Mouse (Mus musculus) kidney, postnatal 10 days (tissue): ENCODE measurements around the gene Arhgef40.

Source experiments
- DNase-seq: peaks from one replicate; pipeline ENCODE4 v3.0.0; 2021; ENCODE audit warnings: mixed read lengths

Arhgef40 gene

GRCm38 (mm10) chr14:52005141-52005540, 20.6 kb downstream of the Arhgef40 start:
- no peak for DNase-seq

DNA sequence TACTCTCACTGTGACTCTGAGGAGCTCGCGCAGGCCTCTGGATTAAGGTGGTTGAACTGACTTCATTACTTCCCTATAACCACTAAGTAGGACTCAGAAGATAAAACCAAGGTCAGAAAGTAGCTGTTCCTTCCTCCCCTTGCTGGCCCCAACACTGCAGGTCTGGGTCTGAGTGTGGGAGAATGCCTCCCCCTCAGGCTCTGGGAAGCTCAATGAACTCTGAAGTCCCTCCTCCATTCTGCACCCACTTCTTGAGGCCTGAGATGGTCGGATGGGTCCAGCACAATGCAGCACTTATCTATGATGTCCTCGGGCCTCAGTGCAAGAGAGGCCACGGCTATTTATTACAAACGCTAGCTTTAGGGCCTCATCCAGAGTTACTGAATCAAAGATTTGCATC, 21.1 kb downstream of the Arhgef40 start:
- DNase-seq: no peak

- DNase-seq: no peak
These were observed 21.7 kb downstream of the Arhgef40 start for GRCm38 (mm10) chr14:52006241-52006640.

- no peak for DNase-seq
These were observed 22.3 kb downstream of the Arhgef40 start for GRCm38 (mm10) chr14:52006771-52007170.

- DNase-seq: peak; percentile 94
These were observed 24.0 kb downstream of the Arhgef40 start for GRCm38 (mm10) chr14:52008321-52009203.

GRCm38 (mm10) chr14:52009361-52009760, 24.8 kb downstream of the Arhgef40 start:
- no peak for DNase-seq

DNA sequence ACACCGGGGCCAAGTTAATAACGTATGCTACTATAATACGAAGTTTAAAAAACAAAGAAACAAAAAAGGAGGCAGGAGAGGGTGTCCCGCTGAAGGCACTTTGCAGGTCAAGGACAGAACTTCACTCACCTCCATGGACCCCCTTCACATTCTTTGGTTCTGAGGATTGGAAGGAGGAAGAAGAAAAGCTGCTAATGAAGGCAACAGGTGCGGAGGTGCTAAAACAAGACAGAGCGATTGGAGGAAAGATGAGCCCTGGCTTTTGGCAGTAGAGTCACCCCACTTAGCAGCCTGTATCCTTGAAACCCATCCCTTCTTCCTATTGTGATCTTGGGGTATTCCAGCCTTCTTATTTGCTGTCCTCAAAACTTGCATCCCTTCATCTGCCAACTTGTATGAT, 25.3 kb downstream of the Arhgef40 start:
- no peak for DNase-seq

GRCm38 (mm10) chr14:52010446-52011111, 26.1 kb downstream of the Arhgef40 start:
- peak; percentile 82 for DNase-seq

DNA sequence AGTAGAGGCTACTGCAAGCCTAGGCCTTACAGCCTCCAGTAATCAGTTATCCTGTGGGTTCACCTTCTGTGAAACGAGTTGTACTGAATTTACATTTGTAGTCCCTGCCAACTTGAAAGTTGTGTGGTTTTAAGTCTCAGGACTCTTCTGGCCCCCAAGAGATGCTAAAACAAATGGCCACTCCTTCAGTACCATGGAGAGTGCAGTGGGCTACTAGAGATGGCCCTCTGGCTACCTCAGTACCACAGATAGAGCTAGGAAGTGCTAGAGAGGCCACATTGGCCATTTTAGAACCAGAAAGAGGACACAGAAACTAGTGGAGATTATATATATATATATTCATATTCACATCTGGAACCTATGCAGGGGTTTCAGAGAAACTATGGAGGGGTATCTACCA, 27.2 kb downstream of the Arhgef40 start:
- DNase-seq: no peak

DNA sequence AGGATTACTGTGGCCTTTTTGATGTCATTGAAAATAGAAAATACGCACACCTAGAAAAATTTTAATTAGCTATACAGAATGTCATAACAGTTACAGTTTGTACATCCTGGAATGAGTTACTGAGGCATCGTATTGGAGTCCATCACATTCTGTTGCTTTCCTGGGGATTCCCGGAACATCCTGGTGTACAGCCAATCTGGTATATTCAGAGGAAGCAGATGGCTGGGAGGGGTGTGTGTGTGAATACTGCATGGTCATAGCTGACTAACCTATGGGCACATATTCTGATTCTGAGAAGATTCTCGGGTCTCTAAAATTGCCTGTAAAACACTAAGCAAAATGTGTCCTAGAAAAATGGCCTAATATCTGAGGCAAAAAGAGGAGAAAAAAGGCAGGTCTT, 27.6 kb downstream of the Arhgef40 start:
- no peak for DNase-seq

DNA sequence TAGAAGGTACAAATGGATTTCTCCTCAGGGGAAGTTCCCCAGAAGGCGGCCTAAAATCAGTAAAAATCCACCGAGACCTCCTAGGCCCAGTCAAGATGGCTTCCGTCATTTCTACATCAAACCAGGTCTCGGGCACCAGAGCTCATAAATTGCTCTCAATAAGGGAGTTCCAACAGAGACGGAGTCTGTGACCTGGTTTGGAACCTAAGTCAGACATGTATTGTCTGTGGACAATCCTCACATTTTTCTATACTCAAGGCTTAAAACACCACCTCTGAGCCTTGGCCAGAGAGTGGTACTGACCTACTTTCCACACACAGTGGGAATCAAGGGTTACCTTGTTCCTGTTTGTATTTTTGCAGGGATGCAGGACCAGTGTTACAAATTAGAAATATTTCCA, 28.0 kb downstream of the Arhgef40 start:
- no peak for DNase-seq

- DNase-seq: no peak
These were observed 28.6 kb downstream of the Arhgef40 start for GRCm38 (mm10) chr14:52013021-52013610.

GRCm38 (mm10) chr14:52013771-52014219, 29.3 kb downstream of the Arhgef40 start:
- peak; percentile 70 for DNase-seq

GRCm38 (mm10) chr14:52014271-52014760, 29.8 kb downstream of the Arhgef40 start:
- no peak for DNase-seq

DNA sequence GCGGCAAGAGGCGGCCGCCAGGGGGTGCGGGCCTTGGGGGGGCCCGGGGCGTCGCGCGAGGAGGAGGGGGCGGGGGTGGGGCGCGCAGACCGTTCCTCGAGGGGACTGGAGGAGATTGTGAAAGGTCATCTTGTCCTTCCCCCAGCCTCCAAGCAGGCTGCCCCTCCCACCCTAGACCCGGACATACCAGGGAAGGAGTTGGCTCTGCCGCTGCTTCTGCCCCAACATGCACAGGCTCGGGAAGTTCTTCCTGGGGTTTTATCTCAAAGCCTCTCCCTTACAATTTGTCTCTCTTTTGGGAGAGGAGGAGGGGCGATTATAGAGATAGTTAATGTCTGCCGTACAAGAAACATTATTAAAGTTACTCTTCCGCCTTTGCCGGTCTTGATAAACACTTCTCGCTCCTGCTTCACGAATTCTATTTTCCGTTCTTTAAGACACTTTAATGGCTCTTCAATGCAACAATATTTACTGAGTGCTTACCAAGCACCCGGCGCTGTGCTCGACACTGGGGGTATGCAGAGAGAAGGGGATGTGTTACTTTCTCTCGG, 30.3 kb downstream of the Arhgef40 start:
- DNase-seq: peak; percentile 81

DNA sequence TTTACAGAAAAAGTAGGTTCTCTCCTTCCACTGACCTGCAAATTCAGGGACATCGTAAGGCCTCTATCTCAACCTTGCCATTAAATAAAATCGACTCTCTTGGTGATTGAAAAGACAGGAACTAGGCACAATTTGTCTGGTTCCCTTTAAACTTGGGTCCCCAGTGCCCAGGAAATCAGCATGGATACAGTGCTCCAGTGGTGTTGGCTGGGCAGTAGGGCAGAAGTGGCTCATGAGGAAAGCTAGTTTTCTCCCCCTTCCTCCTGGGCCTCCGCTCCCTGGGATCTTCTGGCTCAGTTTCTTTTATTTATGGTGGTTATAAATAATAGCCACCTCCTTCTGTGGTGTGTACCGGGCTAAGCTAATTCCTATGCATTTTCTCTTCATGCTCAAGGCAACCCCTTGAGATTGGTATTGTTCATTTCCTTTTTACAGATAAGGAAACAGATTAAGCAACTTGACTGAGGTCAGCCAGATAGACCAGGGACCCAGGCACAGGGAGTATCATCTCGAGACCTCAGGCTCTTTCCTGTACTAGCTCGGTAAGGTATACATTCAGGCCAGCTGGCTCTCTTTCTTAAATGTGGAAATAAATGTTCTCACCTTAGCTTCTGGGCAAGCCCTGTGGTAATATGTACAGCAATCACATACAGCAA, 31.1 kb downstream of the Arhgef40 start, which contains the start of gene Tmem253:
Gene Tmem253, plus strand, starts transcription at position 214 of the 656 bp plus-strand sequence.
- DNase-seq: no peak

GRCm38 (mm10) chr14:52016625-52017405, 32.3 kb downstream of the Arhgef40 start:
- DNase-seq: no peak

DNA sequence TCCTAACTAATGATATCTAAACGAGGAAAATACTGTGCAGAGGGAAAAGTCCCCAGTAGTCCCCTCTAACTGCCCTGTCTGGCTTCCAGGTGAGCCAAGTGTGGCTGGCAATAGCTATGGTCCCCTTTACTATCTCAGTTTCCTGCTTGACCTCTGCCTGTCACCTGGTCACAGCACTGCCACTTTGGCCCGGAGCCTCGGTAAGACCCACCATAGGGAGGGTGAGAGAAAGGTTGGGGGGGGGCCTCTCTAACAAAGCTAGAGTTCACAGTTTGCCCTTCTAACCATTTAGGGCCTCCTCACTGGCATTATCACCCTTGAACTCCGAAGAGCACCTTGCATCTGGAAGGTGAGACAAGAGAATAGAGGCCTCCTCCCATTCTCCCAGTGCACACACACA, 33.1 kb downstream of the Arhgef40 start:
- no peak for DNase-seq

GRCm38 (mm10) chr14:52018248-52019050, 33.9 kb downstream of the Arhgef40 start:
- no peak for DNase-seq

DNA sequence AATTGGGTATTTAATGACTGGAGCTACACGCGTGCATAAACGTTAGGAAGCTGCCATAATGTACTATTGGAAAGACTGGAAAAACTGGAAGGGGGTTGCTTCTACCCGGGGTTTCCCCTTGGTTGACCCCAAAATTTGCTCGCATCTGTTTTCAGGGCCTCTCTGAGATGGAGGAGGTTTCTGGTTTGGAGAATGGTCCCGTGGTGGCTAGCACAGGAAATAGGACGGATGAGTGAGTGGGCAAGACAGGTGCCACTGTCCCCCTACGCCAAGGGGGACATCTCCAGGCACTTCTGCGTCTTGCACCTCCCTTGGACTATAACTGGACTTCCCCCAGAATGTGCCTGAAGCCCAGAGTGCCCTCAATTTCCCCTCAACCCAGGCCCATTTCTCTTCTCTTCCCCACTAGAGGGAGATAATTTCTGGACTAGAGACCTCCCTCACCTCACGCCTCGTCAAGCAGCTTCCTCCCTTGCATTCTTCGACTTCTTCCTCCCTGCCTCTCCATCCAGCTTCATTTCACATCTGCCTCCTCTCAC, 34.6 kb downstream of the Arhgef40 start:
- no peak for DNase-seq
